ENCODE assay signal across 8 mouse cellular contexts in genomic region chr6:29347665-29348370, GRCm38 (mm10). TPM values are rescaled to one million over a fixed set of nuclear protein-coding genes. Genes with fewer than 3 reads are reported as not detected.
DNase-seq lines count a peak whose midpoint lies in the region; ATAC-seq lines count a peak whose summit lies in the region.

Gene Calu (plus strand): TSS chr6:29348069.

- peak within 1 kb of the TSS; percentile 88 for H3K4me2 ChIP-seq in hindbrain, embryonic 16.5 days (ENCODE audit: low read length)

- WGBS in hindbrain, embryonic 16.5 days = 0% methylated on average over 51 of the region's 55 CpGs
- under 1% methylated on average over 55 of the region's 55 CpGs for WGBS in macrophage (ENCODE audit: missing documents)

- peaks cover 10% of the 10 kb centered on the region for H3K4me1 ChIP-seq in hindbrain, embryonic 16.5 days (ENCODE audit: control insufficient read depth, insufficient read depth, low read depth, low read length)

- H3K79me2 ChIP-seq in macrophage (ENCODE audit: inconsistent target) = peaks cover 48% of the 10 kb centered on the region

- H3K36me3 ChIP-seq in hindbrain, embryonic 16.5 days (ENCODE audit: control insufficient read depth, insufficient read depth, low read length) = no peaks in the 10 kb centered on the region
- H3K36me3 ChIP-seq in macrophage (ENCODE audit: inconsistent target) = no peaks in the 10 kb centered on the region

- peak; percentile 100 for ATAC-seq in hindbrain, embryonic 16.5 days

- H3K27me3 ChIP-seq in hindbrain, embryonic 16.5 days (replicated peaks; ENCODE audit: control insufficient read depth, insufficient read depth, low read length) = peaks cover 4% of the 10 kb centered on the region; the same call in 1 of the 2 replicates

- peak within 1 kb of the TSS; percentile 78 for H3K9ac ChIP-seq in hindbrain, embryonic 16.5 days (ENCODE audit: low read depth, low read length)

- peak; percentile 94 for DNase-seq in WW6 (ENCODE audit: low read depth, low spot score)
- peak; percentile 94 to 99 for DNase-seq in cerebellum, postnatal 4 days (ENCODE audit: low spot score in 2 of 2)
- peak; percentile 100 for DNase-seq in gastrocnemius, adult 18-20 months (ENCODE audit: low spot score)
- peak; percentile 100 for DNase-seq in left cerebral cortex, adult 18-20 months (ENCODE audit: low spot score in 2 of 2)
- peak; percentile 100 for DNase-seq in right cerebral cortex, adult 18-20 months
- peak; percentile 99 for DNase-seq in urinary bladder, postnatal 10 days (ENCODE audit: low spot score)

- peak within 1 kb of the TSS; percentile 63 for H3K4me3 ChIP-seq in hindbrain, embryonic 16.5 days (ENCODE audit: low read length)
- peak within 1 kb of the TSS; percentile 91 for H3K4me3 ChIP-seq in macrophage (ENCODE audit: inconsistent target)

- peak within 1 kb of the TSS; percentile 89 for H3K27ac ChIP-seq in hindbrain, embryonic 16.5 days (ENCODE audit: low read depth, low read length)
- peak within 1 kb of the TSS; percentile 38 for H3K27ac ChIP-seq in macrophage

- no peaks in the 10 kb centered on the region for H3K9me3 ChIP-seq in hindbrain, embryonic 16.5 days (ENCODE audit: control insufficient read depth, low read length)

RNA-seq across cellular contexts. Expression of gene Calu, which starts in this region (rescaled TPM):
- total RNA-seq in gastrocnemius, adult 18-20 months (2021) = 10 to 100 TPM; 71.3 to 96.1 TPM
- polyA plus RNA-seq in hindbrain, embryonic 16.5 days (2015; fragmentation: Nextera tagmentation; extraction: Ambion mirVana) = 166 and 187 TPM in 2 replicates
- 10 to 100 TPM; 59.4 to 62.6 TPM for total RNA-seq in left cerebral cortex, adult 18-20 months (2021)
- 100 to 1,000 TPM in 1 of 26 experiments, 10 to 100 TPM in 25; 20.8 to 107 (median 31.6) TPM for total RNA-seq in macrophage (2018; cell fraction: chromatin; rRNA removed)
- total RNA-seq in macrophage (2018; cell fraction: cytosol; rRNA removed) = 10 to 100 TPM; 52.3 to 88.3 (median 69.4) TPM
- 100 to 1,000 TPM in 5 of 26 experiments, 10 to 100 TPM in 21; 40.4 to 130 (median 71.0) TPM for total RNA-seq in macrophage (2018; cell fraction: nucleus; rRNA removed)
- 51.7 to 126 TPM (median 107 TPM) in 3 replicates for polyA plus RNA-seq in macrophage (2018)

Comparison
In these comparisons a context has a peak if more than half of its experiments do, and no peak if none do; other contexts are left out.
1. Peak in every context shown above with its lines: DNase-seq, ATAC-seq, H3K4me3 ChIP-seq and H3K27ac ChIP-seq.